Mouse (Mus musculus) left cerebral cortex, adult 2 months (tissue): ENCODE measurements at regions not wholly inside any gene's neighbourhood (a gene's known extent, or its start where the extent isn't known, plus 50 kb on each side); places are given as distances from the start of the nearest gene placed in this dataset.

Experiments used
- DNase-seq, 2 experiments: peaks; one replicate each; pipeline ENCODE4 v3.0.0; 2021 to 2022; ENCODE audit warnings: low spot score in 2 of 2, mixed read lengths in 1 of 2; ENCODE audit errors: extremely low spot score in 1 of 2
- H3K27ac ChIP-seq: fragments of 200-600 bp; 2 replicates; pipeline ENCODE4 v1.8.1; 2022
- H3K4me3 ChIP-seq: fragments of 200-600 bp; 2 replicates; pipeline ENCODE4 v1.8.1; 2022
- CTCF ChIP-seq: fragments of 200-600 bp; IDR thresholded peaks from 2 replicates; pipeline ENCODE4 v1.8.1; 2022; ENCODE audit warnings: antibody characterized with exemption, mild to moderate bottlenecking, moderate library complexity
- intact Hi-C: fragments of 180-260 bp; cut with DNase I; formaldehyde crosslinking; loops from one replicate; pipeline ENCODE4 v1.15.1; 2025

DNA sequence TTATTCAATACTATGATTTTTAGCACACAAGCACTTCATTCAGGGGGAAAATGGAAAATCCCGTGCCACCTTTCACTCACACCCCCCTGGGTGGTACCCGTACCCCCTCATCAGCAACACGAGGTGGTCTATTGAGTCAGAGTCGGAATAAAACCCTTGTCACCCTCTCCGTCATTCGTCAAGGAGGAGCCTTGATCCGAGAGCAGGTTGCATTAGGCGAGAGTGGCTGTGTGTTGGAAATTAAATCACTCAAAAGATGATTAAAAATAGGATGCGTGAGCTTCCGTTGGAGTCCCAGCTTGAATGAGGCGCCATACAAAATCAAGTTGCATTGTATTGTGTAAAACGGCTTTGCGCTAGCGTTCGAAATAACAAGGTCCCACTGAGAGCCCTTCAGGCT, 236.5 kb upstream of the 3110018I06Rik start:
- Histone ChIP-seq H3K27ac (no peak overlapping the region), H3K4me3 (no peak overlapping the region)
- DNase-seq, result no peak
- intact Hi-C loops, result no loop called here
- no peak for TF ChIP-seq CTCF

- H3K27ac ChIP-seq, result no peak overlapping the region
- no peak for DNase-seq
- no peak overlapping the region for H3K4me3 ChIP-seq
- TF ChIP-seq CTCF, result no peak
- intact Hi-C loops, result no loop called here
Observed at GRCm38 (mm10) chr12:107262076-107262475, 226.4 kb upstream of the 3110018I06Rik start.

GRCm38 (mm10) chr12:107262516-107262915, 225.9 kb upstream of the 3110018I06Rik start:
- no peak for TF ChIP-seq CTCF
- Histone ChIP-seq H3K27ac (no peak overlapping the region), H3K4me3 (no peak overlapping the region)
- intact Hi-C loops, result no loop called here
- DNase-seq, result no peak

DNA sequence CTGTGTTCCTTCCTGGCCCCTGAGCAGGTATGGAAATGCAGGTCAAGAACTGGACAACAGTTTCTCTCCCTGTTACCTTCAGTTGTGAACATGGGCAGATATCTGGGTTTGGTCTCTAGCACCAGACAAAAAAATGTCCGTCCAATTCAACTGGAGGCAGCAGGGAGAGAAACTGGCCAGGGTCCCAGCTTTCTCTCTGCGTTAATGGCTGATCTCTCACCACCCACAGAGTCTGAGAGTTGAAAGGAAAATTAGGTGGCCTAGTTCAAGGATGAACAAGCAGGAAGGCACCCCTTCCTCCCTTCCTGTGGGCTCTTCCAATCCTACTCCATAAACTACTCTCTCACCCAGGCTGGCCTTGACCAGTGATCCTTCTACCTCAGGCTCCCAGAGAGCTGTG, 221.7 kb upstream of the 3110018I06Rik start:
- Histone ChIP-seq H3K27ac (no peak overlapping the region), H3K4me3 (no peak overlapping the region)
- TF ChIP-seq CTCF, result no peak
- no peak for DNase-seq
- intact Hi-C loops, result no loop called here

- no peak for TF ChIP-seq CTCF
- H3K4me3 ChIP-seq, result no peak overlapping the region
- no peak for DNase-seq
- H3K27ac ChIP-seq, result no peak overlapping the region
- intact Hi-C loops, result no loop called here
Observed at GRCm38 (mm10) chr12:107285622-107286021, 202.8 kb upstream of the 3110018I06Rik start.

DNA sequence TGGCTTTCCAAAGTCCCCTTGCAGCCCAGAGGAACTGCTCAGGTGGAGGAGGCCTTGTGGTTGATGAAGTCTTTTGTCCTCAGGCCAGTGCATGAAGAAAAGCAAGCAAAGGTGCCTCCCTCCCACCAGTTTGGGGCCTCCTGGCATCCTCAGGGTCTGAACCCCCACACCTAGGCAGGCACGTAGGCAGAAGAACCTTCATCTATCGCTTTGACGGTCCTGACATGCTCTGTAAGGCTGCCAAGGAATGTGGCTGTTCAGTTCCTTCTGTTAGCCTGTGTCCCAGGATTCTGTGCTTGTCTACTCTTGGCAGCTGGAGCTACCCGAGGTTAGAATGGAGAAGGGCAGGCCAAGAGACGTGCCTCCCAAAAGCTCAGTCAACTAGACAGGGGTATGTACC, 197.1 kb upstream of the 3110018I06Rik start:
- Histone ChIP-seq H3K4me3 (no peak overlapping the region), H3K27ac (no peak overlapping the region)
- DNase-seq, result no peak
- intact Hi-C loops, result no loop called here
- no peak for TF ChIP-seq CTCF

- intact Hi-C loops, result no loop called here
- H3K27ac ChIP-seq, result no peak overlapping the region
- no peak for TF ChIP-seq CTCF
Observed at GRCm38 (mm10) chr12:107307094-107307740, 181.2 kb upstream of the 3110018I06Rik start.

DNA sequence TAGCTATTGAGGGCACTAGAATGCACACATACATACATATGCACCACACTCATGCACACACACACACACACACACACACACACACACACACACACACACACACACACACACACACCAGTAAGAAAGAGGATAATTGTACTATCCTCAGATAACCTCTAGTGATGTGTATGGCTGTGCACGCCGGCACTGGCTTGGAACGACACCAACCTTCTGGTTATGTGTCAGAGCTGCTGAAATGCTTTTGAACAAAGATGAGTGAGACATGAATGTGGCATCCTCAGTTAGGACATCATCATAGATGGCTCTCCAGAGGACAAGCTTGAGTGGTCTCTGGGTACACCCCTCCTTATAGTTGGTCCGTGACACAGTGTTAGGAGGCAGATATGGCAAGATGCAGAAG, 173.0 kb upstream of the 3110018I06Rik start:
- no peak for TF ChIP-seq CTCF
- H3K4me3 ChIP-seq, result no peak overlapping the region
- intact Hi-C loops, result no loop called here
- no peak for DNase-seq
- no peak overlapping the region for H3K27ac ChIP-seq

More at GRCm38 (mm10) chr12:107307094-107307740, 181.2 kb upstream of the 3110018I06Rik start:
- no peak overlapping the region for H3K4me3 ChIP-seq
- DNase-seq, result no peak

- no peak overlapping the region for H3K4me3 ChIP-seq
- TF ChIP-seq CTCF, result no peak
- intact Hi-C loops, result no loop called here
- H3K27ac ChIP-seq, result no peak overlapping the region
- no peak for DNase-seq
Observed at GRCm38 (mm10) chr12:107322861-107323260, 165.6 kb upstream of the 3110018I06Rik start.

- no peak for DNase-seq
- H3K27ac ChIP-seq, result no peak overlapping the region
- TF ChIP-seq CTCF, result no peak
- no peak overlapping the region for H3K4me3 ChIP-seq
- intact Hi-C loops, result no loop called here
Observed at GRCm38 (mm10) chr12:107326101-107326500, 162.3 kb upstream of the 3110018I06Rik start.

DNA sequence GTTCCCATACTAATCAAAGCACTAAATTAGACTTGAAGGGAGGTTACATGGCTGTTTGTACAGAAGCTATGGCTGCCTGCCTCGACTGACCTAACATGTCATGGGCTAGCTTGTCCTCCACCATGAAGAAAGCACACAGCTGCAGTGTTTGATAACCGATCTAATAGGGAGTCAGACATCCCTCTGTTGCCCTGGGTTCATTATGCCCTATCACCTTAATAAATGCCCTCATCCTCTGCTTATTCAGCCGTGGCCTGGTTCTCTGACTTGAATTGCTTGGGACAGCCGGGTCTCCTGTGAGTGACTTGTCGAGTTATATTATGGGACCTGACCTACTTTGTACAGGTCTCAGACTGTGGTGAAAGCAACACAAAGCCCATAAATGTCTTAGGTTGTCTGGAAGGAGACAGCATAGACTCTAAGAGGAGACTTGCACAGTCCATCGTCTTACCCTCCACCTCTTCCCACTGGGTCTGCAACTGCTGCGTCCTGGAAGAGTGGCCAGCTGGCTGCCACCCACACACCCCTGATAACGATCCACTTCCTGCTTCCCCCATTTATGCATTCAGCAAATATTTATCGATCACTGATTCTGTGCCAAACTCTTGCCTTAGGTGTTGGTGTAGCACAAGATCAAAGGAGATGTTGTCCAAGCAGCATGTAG, 161.2 kb upstream of the 3110018I06Rik start:
- Histone ChIP-seq H3K4me3 (no peak overlapping the region), H3K27ac (no peak overlapping the region)
- no peak for TF ChIP-seq CTCF
- no peak for DNase-seq
- intact Hi-C loops, result no loop called here

- DNase-seq, result no peak
- Histone ChIP-seq H3K4me3 (no peak overlapping the region), H3K27ac (no peak overlapping the region)
- intact Hi-C loops, result no loop called here
- no peak for TF ChIP-seq CTCF
Observed at GRCm38 (mm10) chr12:107328986-107329385, 159.4 kb upstream of the 3110018I06Rik start.

- no peak overlapping the region for H3K27ac ChIP-seq
- intact Hi-C loops, result no loop called here
- H3K4me3 ChIP-seq, result no peak overlapping the region
- no peak for DNase-seq
- no peak for TF ChIP-seq CTCF
Observed at GRCm38 (mm10) chr12:107334366-107334765, 154.1 kb upstream of the 3110018I06Rik start.
